Mouse (Mus musculus) embryonic facial prominence, embryonic 14.5 days (tissue): Measurements from ENCODE around the gene Dnah9. TPM values are rescaled to one million over a fixed set of nuclear protein-coding genes. Genes with fewer than 3 reads are reported as not detected.

Experiments
- ATAC-seq: fragments of 200-750 bp; cut with Nextera tagmentation; 2 replicates; pipeline ENCODE4 v1.8.0; 2017; ENCODE audit warnings: low read depth, moderate number of reproducible peaks, moderate TSS enrichment
- DNase-seq: peaks from one replicate; pipeline ENCODE4 v3.0.0-alpha.2; 2015; ENCODE audit warnings: low spot score
- H3K27ac ChIP-seq: fragments of 300-500 bp; sonication (generic); replicated peaks from 2 replicates; pipeline ENCODE4 v1.5.1; 2014; ENCODE audit warnings: low read depth, mild to moderate bottlenecking, low read length, moderate library complexity
- H3K27me3 ChIP-seq: fragments of 300-500 bp; sonication (generic); replicated peaks from 2 replicates; pipeline ENCODE4 v1.6.1; 2014; ENCODE audit warnings: low read length; ENCODE audit not compliant: control insufficient read depth, insufficient read depth
- H3K36me3 ChIP-seq: fragments of 300-500 bp; sonication (generic); 2 replicates; pipeline ENCODE4 v1.6.1; 2014; ENCODE audit warnings: low read length, mixed read lengths; ENCODE audit not compliant: control insufficient read depth, insufficient read depth
- H3K4me1 ChIP-seq: fragments of 300-500 bp; sonication (generic); 2 replicates; pipeline ENCODE4 v1.6.1; 2014; ENCODE audit warnings: antibody characterized with exemption, low read length; ENCODE audit not compliant: control insufficient read depth, insufficient read depth
- H3K4me2 ChIP-seq: fragments of 300-500 bp; sonication (generic); 2 replicates; pipeline ENCODE4 v1.6.1; 2014; ENCODE audit warnings: low read depth, mild to moderate bottlenecking, low read length, moderate library complexity, mixed read lengths
- H3K4me3 ChIP-seq: fragments of 300-500 bp; sonication (generic); 2 replicates; pipeline ENCODE4 v1.5.1; 2014; ENCODE audit warnings: low read depth, mild to moderate bottlenecking, low read length
- H3K9ac ChIP-seq: fragments of 300-500 bp; sonication (generic); 2 replicates; pipeline ENCODE4 v1.6.1; 2014; ENCODE audit warnings: low read depth, mild to moderate bottlenecking, low read length, moderate library complexity, mixed read lengths
- H3K9me3 ChIP-seq: fragments of 300-500 bp; sonication (generic); 2 replicates; pipeline ENCODE4 v1.6.1; 2016; ENCODE audit warnings: low read length; ENCODE audit not compliant: control insufficient read depth
- WGBS: fragments of 180-500 bp; shearing (Covaris S2); extraction: QIAGEN DNeasy Blood & Tissue Kit; methylation state at CpG from one replicate; pipeline ENCODE4 v1.1.7; 2014; 5-methylcytosine and 5-hydroxymethylcytosine counted together
- polyA plus RNA-seq: library from polyadenylated mRNA; unstranded; fragments of >200 nt; fragmentation: Nextera tagmentation; extraction: Ambion mirVana; gene quantifications from 2 replicates; pipeline ENCODE4 v1.2.1, GENCODE M21; 2014

Dnah9 gene
- polyA plus RNA-seq, 1 experiment from 2014 or later = 0.90 TPM

- 25% methylated on average over 6 of the region's 6 CpGs for WGBS
- H3K36me3 ChIP-seq = no peaks in the 10 kb centered on the region
- no peak overlapping the region for H3K4me3 ChIP-seq
- H3K4me1 ChIP-seq = no peaks in the 10 kb centered on the region
- H3K27ac ChIP-seq = no peak overlapping the region
- H3K27me3 ChIP-seq = no peaks in the 10 kb centered on the region
- H3K9me3 ChIP-seq = no peaks in the 10 kb centered on the region
- no peak overlapping the region for H3K9ac ChIP-seq
- no peak for ATAC-seq
- peak; percentile 34 for DNase-seq
- no peak overlapping the region for H3K4me2 ChIP-seq
Measured at GRCm38 (mm10) chr11:66124496-66124895, 43.9 kb downstream of the Dnah9 start.

GRCm38 (mm10) chr11:66122017-66122416, 46.3 kb downstream of the Dnah9 start:
- peak; percentile 47 for DNase-seq
- WGBS = 27% methylated on average over 3 of the region's 3 CpGs

GRCm38 (mm10) chr11:66083663-66084254, 84.6 kb downstream of the Dnah9 start:
- Histone ChIP-seq H3K27ac (no peak overlapping the region), H3K36me3 (no peaks in the 10 kb centered on the region), H3K4me3 (no peak overlapping the region), H3K4me2 (no peak overlapping the region), H3K9me3 (no peaks in the 10 kb centered on the region), H3K4me1 (no peaks in the 10 kb centered on the region), H3K27me3 (no peaks in the 10 kb centered on the region), H3K9ac (no peak overlapping the region)
- 80% methylated on average over 7 of the region's 7 CpGs for WGBS
- DNase-seq = no peak
- no peak for ATAC-seq

More at GRCm38 (mm10) chr11:66122017-66122416, 46.3 kb downstream of the Dnah9 start:
- ATAC-seq = no peak
- Histone ChIP-seq H3K9ac (no peak overlapping the region), H3K27me3 (no peaks in the 10 kb centered on the region), H3K9me3 (no peaks in the 10 kb centered on the region), H3K27ac (no peak overlapping the region), H3K4me1 (no peaks in the 10 kb centered on the region), H3K4me2 (no peak overlapping the region), H3K36me3 (no peaks in the 10 kb centered on the region), H3K4me3 (no peak overlapping the region)

- DNase-seq (no peak), ATAC-seq (no peak)
- H3K9me3 ChIP-seq = no peaks in the 10 kb centered on the region
- H3K27ac ChIP-seq = no peak overlapping the region
- no peaks in the 10 kb centered on the region for H3K4me1 ChIP-seq
- no peak overlapping the region for H3K4me2 ChIP-seq
- H3K4me3 ChIP-seq = no peak overlapping the region
- no peak overlapping the region for H3K9ac ChIP-seq
- H3K36me3 ChIP-seq = no peaks in the 10 kb centered on the region
- WGBS = 79% methylated on average over 5 of the region's 5 CpGs
- H3K27me3 ChIP-seq = no peaks in the 10 kb centered on the region
Measured at GRCm38 (mm10) chr11:66072921-66073320, 95.4 kb downstream of the Dnah9 start.

- WGBS = 57% methylated on average over 3 of the region's 3 CpGs
- DNase-seq = no peak
- no peak for ATAC-seq
- no peak overlapping the region for H3K9ac ChIP-seq
- H3K4me2 ChIP-seq = no peak overlapping the region
- H3K4me3 ChIP-seq = no peak overlapping the region
- H3K27ac ChIP-seq = no peak overlapping the region
- H3K27me3 ChIP-seq = no peaks in the 10 kb centered on the region
- peaks cover 6% of the 10 kb centered on the region; the same call in 1 of the 2 replicates for H3K9me3 ChIP-seq
- no peaks in the 10 kb centered on the region for H3K4me1 ChIP-seq
- H3K36me3 ChIP-seq = no peaks in the 10 kb centered on the region
Measured at GRCm38 (mm10) chr11:66058956-66059355, 109.4 kb downstream of the Dnah9 start.

- WGBS = 83% methylated on average over 3 of the region's 3 CpGs
- ATAC-seq = no peak
- H3K9me3 ChIP-seq = no peaks in the 10 kb centered on the region
- H3K27me3 ChIP-seq = no peaks in the 10 kb centered on the region
- H3K27ac ChIP-seq = no peak overlapping the region
- H3K4me1 ChIP-seq = peaks cover 6% of the 10 kb centered on the region
- no peak overlapping the region for H3K4me2 ChIP-seq
- DNase-seq = no peak
- no peaks in the 10 kb centered on the region for H3K36me3 ChIP-seq
- no peak overlapping the region for H3K9ac ChIP-seq
- H3K4me3 ChIP-seq = no peak overlapping the region
Measured at GRCm38 (mm10) chr11:66051294-66051693, 117.1 kb downstream of the Dnah9 start.

GRCm38 (mm10) chr11:66049146-66049545, 119.2 kb downstream of the Dnah9 start:
- no peaks in the 10 kb centered on the region for H3K27me3 ChIP-seq
- no peaks in the 10 kb centered on the region for H3K36me3 ChIP-seq
- no peak overlapping the region for H3K4me3 ChIP-seq
- peaks cover 6% of the 10 kb centered on the region for H3K4me1 ChIP-seq
- no peak overlapping the region for H3K9ac ChIP-seq
- H3K27ac ChIP-seq = no peak overlapping the region
- DNase-seq (no peak), ATAC-seq (no peak)
- WGBS = 53% methylated on average over 4 of the region's 4 CpGs
- no peak overlapping the region for H3K4me2 ChIP-seq
- H3K9me3 ChIP-seq = no peaks in the 10 kb centered on the region

- H3K4me3 ChIP-seq = no peak overlapping the region
Measured at GRCm38 (mm10) chr11:66046594-66047193, 121.7 kb downstream of the Dnah9 start.

GRCm38 (mm10) chr11:66043635-66044034, 124.7 kb downstream of the Dnah9 start:
- Histone ChIP-seq H3K4me1 (peaks cover 9% of the 10 kb centered on the region), H3K4me3 (no peak overlapping the region), H3K27ac (no peak overlapping the region), H3K9me3 (no peaks in the 10 kb centered on the region), H3K9ac (no peak overlapping the region), H3K27me3 (no peaks in the 10 kb centered on the region; the same call in 1 of the 2 replicates), H3K36me3 (no peaks in the 10 kb centered on the region), H3K4me2 (no peak overlapping the region)
- peak; percentile 88 for DNase-seq
- ATAC-seq = no peak
- 15% methylated on average over 6 of the region's 6 CpGs for WGBS

More at GRCm38 (mm10) chr11:66046594-66047193, 121.7 kb downstream of the Dnah9 start:
- no peaks in the 10 kb centered on the region for H3K36me3 ChIP-seq
- no peaks in the 10 kb centered on the region for H3K9me3 ChIP-seq
- H3K9ac ChIP-seq = no peak overlapping the region
- H3K27ac ChIP-seq = no peak overlapping the region
- 62% methylated on average over 4 of the region's 4 CpGs for WGBS
- DNase-seq (peak; percentile 74), ATAC-seq (no peak)
- no peak overlapping the region for H3K4me2 ChIP-seq
- H3K27me3 ChIP-seq = no peaks in the 10 kb centered on the region
- H3K4me1 ChIP-seq = peaks cover 9% of the 10 kb centered on the region
